Mouse (Mus musculus) gastrocnemius, adult 2 months (tissue): ENCODE data around the gene Nit2. TPM values are rescaled to one million over a fixed set of nuclear protein-coding genes. Genes with fewer than 3 reads are reported as not detected.

Experiments
- DNase-seq: peaks from one replicate; pipeline ENCODE4 v3.0.0; 2022
- H3K27ac ChIP-seq: fragments of 200-600 bp; 2 replicates; pipeline ENCODE4 v1.8.1; 2022; ENCODE audit warnings: mild to moderate bottlenecking
- H3K4me3 ChIP-seq: fragments of 200-600 bp; 2 replicates; pipeline ENCODE4 v1.8.1; 2022; ENCODE audit warnings: mild to moderate bottlenecking, moderate library complexity
- CTCF ChIP-seq: fragments of 200-600 bp; IDR thresholded peaks from 2 replicates; pipeline ENCODE4 v1.8.1; 2022; ENCODE audit warnings: antibody characterized with exemption, mild to moderate bottlenecking, moderate library complexity
- intact Hi-C: fragments of 180-260 bp; cut with DNase I; formaldehyde crosslinking; loops from one replicate; pipeline ENCODE4 v1.15.1; 2025
- long read RNA-seq, 2 experiments: library from polyadenylated mRNA; stranded (forward); transcript quantifications; one replicate each; pipeline ENCODE4 v2.0.0; 2021
- total RNA-seq, 2 experiments: library from RNA; stranded (reverse); gene quantifications; 2 replicates each; pipeline ENCODE4 v1.2.3; 2021

Gene Nit2
- 10 to 100 TPM; 22.7 to 24.3 TPM for total RNA-seq
- long read RNA-seq, experiment 1, transcript Nit2-201 (10 exons, 1,286 nt) = major isoform, 28 of 30 reads
- long read RNA-seq, experiment 1, partial matches to known transcripts = 0 of 30 reads
- long read RNA-seq, experiment 1, other reads (novel, unspliced or antisense) = 2 of 30 reads
- long read RNA-seq, experiment 2, transcript Nit2-201 (10 exons, 1,286 nt) = major isoform, 21 of 25 reads
- long read RNA-seq, experiment 2, partial matches to known transcripts = 1 of 25 reads
- long read RNA-seq, experiment 2, other reads (novel, unspliced or antisense) = 3 of 25 reads

DNA sequence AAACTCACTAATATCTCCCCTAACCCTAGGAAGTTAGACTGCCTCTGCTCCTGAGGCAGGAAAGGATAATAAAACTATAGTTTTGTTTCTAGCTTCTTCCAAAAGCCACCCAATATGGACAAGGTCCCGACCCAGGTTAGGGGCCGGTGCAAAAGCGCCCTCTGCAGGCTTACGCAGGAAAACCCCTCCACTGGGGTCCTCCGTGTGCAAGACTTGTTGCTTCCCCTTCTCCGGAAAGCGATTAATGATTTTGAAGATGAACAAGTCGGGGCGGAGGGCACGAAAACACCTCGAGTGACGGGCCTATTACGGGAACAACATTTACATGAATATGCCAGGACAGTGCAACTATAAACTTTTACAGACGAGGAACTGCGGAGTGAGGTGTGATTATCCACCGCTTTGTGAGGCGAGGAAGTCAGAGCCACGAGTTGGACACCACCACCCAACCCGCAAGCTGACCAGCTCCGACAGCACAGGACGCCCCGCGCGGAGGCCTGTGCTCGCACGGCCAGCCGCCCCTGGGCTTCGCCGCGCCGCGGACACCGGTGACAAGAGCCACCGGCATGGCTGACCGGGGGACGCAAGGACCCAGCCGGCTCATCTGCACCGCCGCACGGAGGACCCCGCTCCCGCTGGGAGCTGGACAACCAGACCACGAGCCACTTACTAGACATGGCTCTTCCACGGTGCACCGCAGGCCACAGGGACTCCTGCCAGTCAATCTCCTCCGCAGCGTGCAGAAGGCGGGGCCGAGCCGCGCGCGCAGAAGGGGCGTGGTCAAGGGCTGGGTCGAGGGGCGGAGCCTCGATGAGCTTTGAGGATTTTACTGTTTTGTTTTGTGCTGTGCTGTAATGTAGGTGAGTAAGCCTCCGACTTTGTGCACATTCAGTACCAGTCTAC is at the start of gene Nit2:
TSS of gene Nit2 (minus strand) at position 731 of the 903 bp plus-strand sequence.
- peak; percentile 96 for DNase-seq
- Histone ChIP-seq H3K27ac (peak within 1 kb of the TSS; percentile 89), H3K4me3 (peak within 1 kb of the TSS; percentile 78)
- TF ChIP-seq CTCF = peak; percentile 94
- intact Hi-C loops = loop anchor here (5.0 to 10.0 kb wide), 2 partner anchors 362 to 395 kb away; no protein-coding TSS in a partner anchor

DNA sequence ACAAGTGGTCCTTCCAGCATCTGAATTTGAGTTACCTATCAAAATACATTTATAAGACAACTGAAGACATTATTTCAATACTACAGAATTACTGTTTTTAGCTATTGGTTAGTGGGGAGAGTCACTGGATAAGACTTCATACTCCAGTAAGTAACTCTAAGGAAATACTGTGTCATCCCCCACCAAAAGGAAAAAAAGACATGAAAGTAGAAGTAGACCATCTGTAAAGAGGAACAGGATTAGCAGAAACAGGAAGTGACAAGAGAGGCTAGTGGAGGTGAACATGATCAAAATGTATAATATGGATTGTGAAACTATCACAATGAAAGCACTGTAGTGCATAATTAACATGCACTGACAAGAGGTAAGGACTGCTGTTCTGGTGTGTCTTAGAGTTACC is 48.8 kb upstream of the Nit2 start:
- DNase-seq = no peak
- TF ChIP-seq CTCF = no peak
- intact Hi-C loops = no loop called here

DNA sequence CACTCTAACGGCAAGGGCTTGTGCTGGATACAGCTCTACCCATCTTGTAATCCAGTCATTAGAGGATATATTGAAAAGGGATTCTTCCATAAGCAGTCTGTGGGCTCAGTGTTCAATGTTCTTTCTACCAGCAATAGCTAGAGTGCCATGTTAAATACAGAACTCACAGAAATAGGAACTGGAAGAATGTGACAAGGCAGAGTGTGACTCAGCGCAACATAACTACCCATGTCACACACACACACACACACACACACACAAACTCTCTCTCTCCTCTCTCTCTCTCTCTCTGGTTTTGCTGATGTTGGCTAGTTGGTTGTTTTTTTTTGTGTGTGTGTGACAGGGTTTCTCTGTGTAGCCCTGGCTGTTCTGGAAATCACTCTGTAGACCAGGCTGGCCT is 43.9 kb upstream of the Nit2 start:
- intact Hi-C loops = no loop called here
- no peak overlapping the region for H3K27ac ChIP-seq
- DNase-seq = no peak
- TF ChIP-seq CTCF = no peak
- no peak overlapping the region for H3K4me3 ChIP-seq

More for the DNA sequence above, 48.8 kb upstream of the Nit2 start:
- H3K27ac ChIP-seq = no peak overlapping the region
- H3K4me3 ChIP-seq = no peak overlapping the region

DNA sequence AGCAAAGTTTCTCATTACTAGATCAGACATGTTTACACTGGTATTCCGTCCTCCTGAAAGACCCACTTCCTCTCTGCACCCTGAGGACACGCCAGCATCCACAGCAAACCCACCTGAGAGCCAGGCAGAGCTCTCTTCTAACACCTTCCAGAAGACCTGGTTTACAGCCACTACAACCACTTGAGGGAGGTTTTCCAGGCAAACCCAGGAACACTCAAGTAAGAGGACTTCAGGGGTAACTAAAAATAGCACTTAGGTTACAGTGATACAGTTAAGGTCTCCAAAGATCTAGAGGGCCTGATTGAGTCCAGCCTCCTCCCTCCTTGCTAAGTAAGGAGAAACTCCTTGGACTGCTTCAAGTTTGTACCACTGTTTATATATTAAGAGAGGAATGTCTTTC is 41.2 kb upstream of the Nit2 start:
- no peak for DNase-seq
- no peak overlapping the region for H3K27ac ChIP-seq
- TF ChIP-seq CTCF = no peak
- intact Hi-C loops = no loop called here
- no peak overlapping the region for H3K4me3 ChIP-seq

DNA sequence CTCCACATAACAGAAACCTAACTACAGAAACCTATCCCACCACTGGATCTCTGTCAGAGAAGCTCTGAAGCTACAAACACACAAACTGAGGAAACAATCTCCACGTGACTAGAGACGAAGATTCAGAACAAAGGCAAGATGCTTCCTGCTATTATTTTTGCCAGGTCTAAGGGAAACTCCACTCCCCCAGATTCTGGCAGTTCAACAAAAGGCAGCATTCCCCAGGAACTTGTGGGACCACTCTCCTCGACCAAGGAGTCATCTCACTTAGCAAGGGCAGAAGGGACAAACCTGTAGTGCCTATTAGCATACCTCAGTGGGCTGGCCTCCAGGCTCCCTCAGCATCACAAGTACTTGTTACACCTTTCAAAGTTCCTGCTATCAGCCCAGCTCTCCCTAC is 30.1 kb upstream of the Nit2 start:
- no peak for TF ChIP-seq CTCF
- no peak overlapping the region for H3K4me3 ChIP-seq
- intact Hi-C loops = no loop called here
- H3K27ac ChIP-seq = no peak overlapping the region
- no peak for DNase-seq

DNA sequence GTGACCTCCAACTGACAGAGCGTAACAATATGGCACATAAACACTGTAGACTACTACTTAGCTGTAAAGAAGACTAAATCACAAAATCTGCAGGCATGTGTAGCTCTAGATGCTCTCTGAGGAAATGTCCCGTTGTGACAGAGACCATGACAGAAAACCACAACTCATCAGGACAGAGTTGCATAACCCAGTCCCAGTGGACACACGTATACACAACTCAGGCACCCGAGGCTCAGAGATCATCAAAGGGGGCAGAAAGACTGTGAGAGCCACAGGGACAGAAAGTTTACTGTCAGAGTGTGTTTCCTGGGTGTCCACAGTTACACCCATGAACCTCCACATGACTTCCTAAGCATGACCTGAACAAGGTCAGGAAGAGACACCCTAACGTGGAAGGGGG is 29.4 kb upstream of the Nit2 start:
- no peak overlapping the region for H3K27ac ChIP-seq

DNA sequence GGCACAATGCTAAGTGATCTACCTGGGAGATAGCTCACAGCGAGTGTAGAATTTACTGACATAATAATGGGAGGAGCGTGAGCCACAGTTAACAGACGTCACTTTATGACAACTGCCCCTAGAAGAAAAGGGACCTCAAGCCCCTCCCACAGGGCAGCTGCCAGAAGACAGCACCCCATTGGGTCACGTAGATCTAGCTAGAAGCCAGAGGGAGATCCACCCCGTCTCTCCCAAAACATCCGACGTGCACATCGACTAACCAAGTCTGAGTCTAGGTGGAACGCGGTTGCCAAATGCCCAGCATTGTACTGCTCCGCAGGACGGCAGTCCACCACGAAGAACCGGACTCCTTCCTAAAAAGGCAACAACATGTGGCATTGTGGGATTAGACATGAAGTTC is 24.1 kb upstream of the Nit2 start:
- intact Hi-C loops = loop anchor here (5.0 kb wide), 1 partner anchor 44 kb away; no protein-coding TSS in a partner anchor
- no peak for DNase-seq
- Histone ChIP-seq H3K27ac (no peak overlapping the region), H3K4me3 (no peak overlapping the region)
- no peak for TF ChIP-seq CTCF

More for the DNA sequence above, 29.4 kb upstream of the Nit2 start:
- intact Hi-C loops = no loop called here
- DNase-seq = no peak
- no peak overlapping the region for H3K4me3 ChIP-seq
- no peak for TF ChIP-seq CTCF

DNA sequence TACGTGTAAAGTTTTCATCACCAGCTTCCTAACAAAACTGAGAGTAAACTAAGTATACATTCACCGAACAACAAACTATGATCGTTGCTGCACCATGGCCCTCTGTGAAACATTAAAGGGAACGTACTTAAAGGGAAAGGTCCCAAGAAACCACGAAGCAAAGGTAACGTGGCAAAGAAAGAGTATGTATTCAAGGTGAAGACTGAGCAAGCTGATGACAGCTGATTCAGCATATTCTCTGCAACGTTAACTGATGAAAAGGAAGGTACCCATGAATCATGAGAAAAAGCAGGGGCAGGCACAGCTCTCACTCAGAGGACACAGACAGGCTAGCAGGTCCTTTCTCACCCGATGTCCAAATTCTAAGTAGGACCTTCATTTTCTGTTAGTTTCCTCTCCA is 23.2 kb upstream of the Nit2 start:
- Histone ChIP-seq H3K4me3 (no peak overlapping the region), H3K27ac (no peak overlapping the region)
- DNase-seq = no peak
- TF ChIP-seq CTCF = no peak
- intact Hi-C loops = loop anchor here (5.0 kb wide), 1 partner anchor 43 kb away; no protein-coding TSS in a partner anchor

DNA sequence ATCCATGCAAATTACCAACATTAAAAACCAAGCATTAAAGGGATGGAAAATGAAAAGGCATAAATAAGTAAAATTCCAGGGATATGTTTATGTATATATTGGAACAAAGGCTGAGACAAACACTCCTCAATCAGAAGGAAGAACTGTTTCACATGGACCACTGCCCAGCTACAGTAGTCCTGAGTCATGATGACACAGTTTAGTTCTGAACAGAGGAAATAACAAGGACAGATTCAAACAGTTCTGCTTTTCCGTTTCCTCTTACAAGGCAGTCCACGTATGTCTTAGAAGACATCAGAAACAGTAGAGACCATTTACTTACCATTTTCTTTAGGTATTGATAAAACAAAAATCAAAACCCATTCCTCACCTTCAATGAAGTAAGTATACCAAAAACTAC is 22.4 kb upstream of the Nit2 start:
- Histone ChIP-seq H3K4me3 (no peak overlapping the region), H3K27ac (no peak overlapping the region)
- no peak for DNase-seq
- TF ChIP-seq CTCF = no peak
- intact Hi-C loops = no loop called here

DNA sequence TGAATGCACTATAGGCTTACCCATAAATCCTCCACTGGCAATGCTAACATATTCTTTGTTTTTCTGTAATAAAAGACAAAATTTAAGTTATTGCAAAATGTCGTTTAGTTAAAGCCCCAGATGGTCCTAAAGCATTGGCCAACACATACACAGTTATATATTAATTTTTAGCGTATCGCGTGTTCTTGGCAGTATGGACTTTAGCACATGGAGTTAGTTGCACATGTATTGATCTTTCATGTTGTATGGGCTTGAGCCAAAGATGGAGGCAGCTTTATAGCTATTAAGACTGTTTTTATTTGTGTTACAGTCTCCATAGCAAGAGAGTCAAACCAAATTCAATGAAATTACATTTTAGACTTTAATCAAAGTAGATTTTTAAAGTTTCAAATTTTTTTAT is 19.5 kb upstream of the Nit2 start:
- DNase-seq = no peak
- intact Hi-C loops = no loop called here
- Histone ChIP-seq H3K27ac (no peak overlapping the region), H3K4me3 (no peak overlapping the region)
- no peak for TF ChIP-seq CTCF

DNA sequence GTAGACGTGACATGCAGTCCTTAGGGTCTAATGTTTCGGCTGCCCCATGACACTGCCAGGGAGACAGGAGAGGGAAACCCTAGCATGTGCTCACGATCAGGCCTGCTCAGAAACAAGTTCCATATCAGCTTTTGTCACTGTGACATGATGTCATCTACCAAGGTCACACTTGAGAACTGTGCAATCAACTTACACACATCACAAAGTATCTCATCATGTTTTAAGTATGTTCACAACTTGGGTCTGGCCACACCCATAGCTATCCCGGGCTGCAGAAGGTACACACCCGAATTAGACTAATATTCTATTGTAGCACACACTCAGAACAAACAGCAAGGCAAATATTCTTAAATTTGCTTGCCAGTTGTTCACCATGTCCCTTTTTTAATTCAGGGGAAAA is 14.9 kb upstream of the Nit2 start:
- intact Hi-C loops = no loop called here
- Histone ChIP-seq H3K27ac (no peak overlapping the region), H3K4me3 (no peak overlapping the region)
- no peak for TF ChIP-seq CTCF
- DNase-seq = no peak

DNA sequence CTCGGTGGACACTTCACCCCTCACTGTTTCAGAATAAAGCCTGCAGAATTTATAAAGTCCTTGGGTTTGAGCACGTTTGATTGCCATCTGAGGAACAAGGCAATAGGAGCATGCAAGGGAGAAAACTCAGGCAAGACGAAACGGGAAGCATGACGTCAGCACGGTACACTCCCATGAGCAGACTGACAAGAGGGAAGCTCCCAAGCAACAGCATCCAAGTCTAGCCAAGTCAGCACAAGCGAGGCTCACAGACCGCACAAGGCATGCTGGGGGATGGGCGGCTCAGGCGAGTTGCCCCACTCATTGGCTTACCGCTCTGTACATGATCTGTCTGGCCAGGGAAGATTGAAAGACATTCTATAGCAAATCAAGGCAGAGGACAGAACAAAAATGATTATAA is 14.0 kb upstream of the Nit2 start:
- intact Hi-C loops = no loop called here

DNA sequence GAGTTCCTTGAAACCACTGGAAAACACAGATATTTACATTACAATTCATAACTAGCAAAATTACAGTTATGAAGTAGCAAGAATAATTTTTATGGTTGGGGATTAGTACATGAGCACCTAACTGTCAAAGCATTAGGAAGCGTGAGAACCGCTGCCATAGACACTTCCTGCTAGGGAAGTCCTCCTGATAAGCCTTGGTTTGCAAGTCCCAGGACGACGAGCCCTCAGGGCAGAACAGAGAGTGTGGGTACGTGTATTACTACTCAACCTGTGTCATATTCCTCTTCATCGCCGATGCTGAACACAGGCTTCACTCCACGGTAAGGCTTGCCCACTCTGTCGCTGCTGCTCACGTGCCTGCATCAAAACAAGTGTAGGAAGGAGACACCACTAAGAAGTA is 10.5 kb upstream of the Nit2 start:
- H3K4me3 ChIP-seq = no peak overlapping the region
- no peak for DNase-seq
- TF ChIP-seq CTCF = no peak
- H3K27ac ChIP-seq = no peak overlapping the region
- intact Hi-C loops = no loop called here

More for the DNA sequence above, 14.0 kb upstream of the Nit2 start:
- no peak overlapping the region for H3K4me3 ChIP-seq
- peak; percentile 54 for DNase-seq
- no peak for TF ChIP-seq CTCF
- no peak overlapping the region for H3K27ac ChIP-seq
